Mouse (Mus musculus): ENCODE results near the gene Gm20518. TPM values are rescaled to one million over a fixed set of nuclear protein-coding genes. Genes with fewer than 3 reads are reported as not detected.

The Gm20518 gene
- polyA plus RNA-seq, 1 experiment from 2014 or later = 0.35 TPM

DNA sequence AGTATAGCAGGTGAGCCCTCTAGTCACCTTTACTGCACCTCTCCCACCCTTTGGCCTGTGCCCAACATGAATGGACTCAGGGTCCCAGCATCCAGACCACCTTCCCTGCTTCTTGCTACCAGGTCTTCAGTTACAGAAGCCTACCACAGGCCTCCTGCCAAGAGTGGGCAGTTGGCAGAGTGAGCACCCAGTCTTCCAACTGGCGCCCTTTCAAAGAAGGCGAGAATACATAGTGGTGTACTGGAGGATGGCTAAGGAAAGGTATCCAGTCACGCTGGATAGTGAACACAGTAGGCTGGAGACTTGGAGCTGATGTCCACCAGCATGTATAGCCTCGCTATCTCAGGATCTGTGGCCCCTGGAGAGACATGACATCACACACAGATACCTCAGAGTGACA, 97.4 kb downstream of the Gm20518 start:
- Histone ChIP-seq H3K36me3 (peaks cover 40% of the 10 kb centered on the region), H3K4me2 (no peak overlapping the region), H3K27me3 (replicated peaks) (peaks cover 42% of the 10 kb centered on the region), H3K4me3 (replicated peaks) (no peak overlapping the region), H3K4me1 (peaks cover 24% of the 10 kb centered on the region), H3K9ac (replicated peaks) (no peak overlapping the region), H3K27ac (replicated peaks) (no peak overlapping the region), H3K9me3 (replicated peaks) (no peaks in the 10 kb centered on the region)
- no peak for ATAC-seq (ENCODE audit: low FRiP score)
- 89% methylated on average over 4 of the region's 4 CpGs for WGBS

DNA sequence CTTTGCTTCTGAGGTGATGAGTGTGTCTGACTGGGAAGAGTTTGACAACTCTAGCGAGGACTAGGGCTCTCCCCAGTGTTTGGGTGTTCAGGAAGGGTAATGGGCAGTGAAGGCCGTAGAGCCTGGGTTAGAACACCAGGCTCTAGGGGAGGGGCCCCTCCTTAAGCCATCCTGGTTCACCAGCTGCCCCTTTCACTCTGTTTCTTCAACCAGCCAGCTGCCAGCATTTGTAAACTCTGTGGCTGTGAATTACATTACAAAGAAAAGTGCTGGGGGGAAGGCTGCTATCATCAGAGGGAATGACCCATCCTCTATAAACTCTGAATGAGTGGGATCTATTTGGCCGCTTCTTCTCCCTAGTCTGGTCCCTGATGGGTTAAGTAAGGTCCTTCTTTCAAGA, 98.7 kb downstream of the Gm20518 start:
- Histone ChIP-seq H3K4me2 (no peak overlapping the region), H3K9me3 (replicated peaks) (no peaks in the 10 kb centered on the region), H3K4me1 (peaks cover 12% of the 10 kb centered on the region), H3K4me3 (replicated peaks) (no peak overlapping the region), H3K36me3 (peaks cover 50% of the 10 kb centered on the region), H3K27ac (replicated peaks) (no peak overlapping the region), H3K27me3 (replicated peaks) (peaks cover 30% of the 10 kb centered on the region), H3K9ac (replicated peaks) (no peak overlapping the region)
- 59% methylated on average over 3 of the region's 3 CpGs for WGBS
- ATAC-seq (ENCODE audit: low FRiP score) = no peak

DNA sequence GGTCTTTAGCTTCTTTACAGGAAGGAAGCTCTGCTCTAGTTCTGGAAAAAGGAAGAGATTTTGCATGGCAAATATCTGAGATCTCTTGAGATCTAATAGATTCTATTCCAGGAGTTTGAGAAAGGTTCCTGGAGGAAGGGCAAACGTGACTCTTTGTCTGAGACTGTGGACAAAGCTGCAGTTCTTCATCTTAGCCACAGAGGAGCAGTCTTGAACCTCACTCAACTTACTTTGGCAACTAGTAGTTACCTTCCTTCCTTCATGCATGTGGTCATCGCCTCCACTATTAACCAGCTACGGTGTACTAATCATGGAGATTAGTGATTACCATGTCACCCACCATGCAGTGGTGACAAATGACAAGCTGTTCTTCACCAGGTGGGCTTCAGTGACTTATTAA, 106.1 kb downstream of the Gm20518 start:
- H3K36me3 ChIP-seq = peaks cover 70% of the 10 kb centered on the region
- ATAC-seq (ENCODE audit: low FRiP score) = no peak

More for the DNA sequence above, 106.1 kb downstream of the Gm20518 start:
- no peak overlapping the region for H3K27ac ChIP-seq (replicated peaks)
- H3K4me1 ChIP-seq = no peaks in the 10 kb centered on the region
- no peak overlapping the region for H3K4me3 ChIP-seq (replicated peaks)
- H3K27me3 ChIP-seq (replicated peaks) = no peaks in the 10 kb centered on the region
- no peaks in the 10 kb centered on the region for H3K9me3 ChIP-seq (replicated peaks)
- WGBS = 70% methylated on average over 3 of the region's 3 CpGs
- no peak overlapping the region for H3K9ac ChIP-seq (replicated peaks)
- no peak overlapping the region for H3K4me2 ChIP-seq

Other genes starting within 250 kb of the Gm20518 start
- gene Ccdc74a, start 245.2 kb downstream of the Gm20518 start, polyA plus RNA-seq (2015; fragmentation: Nextera tagmentation; extraction: Ambion mirVana) = 13.7 and 14.0 TPM in 2 replicates
- gene Med15, start 158.8 kb downstream of the Gm20518 start, polyA plus RNA-seq (2015; fragmentation: Nextera tagmentation; extraction: Ambion mirVana) = 46.1 and 47.3 TPM in 2 replicates
- 86.2 and 89.1 TPM in 2 replicates for gene Klhl22, start 132.1 kb downstream of the Gm20518 start, polyA plus RNA-seq (2015; fragmentation: Nextera tagmentation; extraction: Ambion mirVana)
- 2.7 and 3.8 TPM in 2 replicates for gene Scarf2, start 94.4 kb downstream of the Gm20518 start, polyA plus RNA-seq (2015; fragmentation: Nextera tagmentation; extraction: Ambion mirVana)
- 4.0 and 5.3 TPM in 2 replicates for gene B830017H08Rik, start 58.5 kb downstream of the Gm20518 start, polyA plus RNA-seq (2015; fragmentation: Nextera tagmentation; extraction: Ambion mirVana)
- gene Car15, start 53.3 kb downstream of the Gm20518 start, polyA plus RNA-seq (2015; fragmentation: Nextera tagmentation; extraction: Ambion mirVana) = 2.8 and 3.2 TPM in 2 replicates
- not detected in 2 replicates for gene Tssk1, start 2.6 kb upstream of the Gm20518 start, polyA plus RNA-seq (2015; fragmentation: Nextera tagmentation; extraction: Ambion mirVana)
- 97.7 and 99.0 TPM in 2 replicates for gene Dgcr2, start 6.9 kb upstream of the Gm20518 start, polyA plus RNA-seq (2015; fragmentation: Nextera tagmentation; extraction: Ambion mirVana)
- not detected in 2 replicates for gene Tssk2, start 7.0 kb upstream of the Gm20518 start, polyA plus RNA-seq (2015; fragmentation: Nextera tagmentation; extraction: Ambion mirVana)
- 40.7 and 42.5 TPM in 2 replicates for gene Ess2, start 19.7 kb upstream of the Gm20518 start, polyA plus RNA-seq (2015; fragmentation: Nextera tagmentation; extraction: Ambion mirVana)
- gene Gsc2, start 23.4 kb upstream of the Gm20518 start, polyA plus RNA-seq (2015; fragmentation: Nextera tagmentation; extraction: Ambion mirVana) = 0.15 TPM in 1 of 2 replicates, not detected in the other
- gene Slc25a1, start 36.5 kb upstream of the Gm20518 start, polyA plus RNA-seq (2015; fragmentation: Nextera tagmentation; extraction: Ambion mirVana) = 187 and 221 TPM in 2 replicates
- not detected in 2 replicates for gene Vpreb2, start 88.8 kb upstream of the Gm20518 start, polyA plus RNA-seq (2015; fragmentation: Nextera tagmentation; extraction: Ambion mirVana)
- gene Dgcr6, start 161.2 kb upstream of the Gm20518 start, polyA plus RNA-seq (2015; fragmentation: Nextera tagmentation; extraction: Ambion mirVana) = 148 and 162 TPM in 2 replicates
- 4.0 and 6.4 TPM in 2 replicates for gene Prodh, start 198.5 kb upstream of the Gm20518 start, polyA plus RNA-seq (2015; fragmentation: Nextera tagmentation; extraction: Ambion mirVana)
- 26.5 and 28.7 TPM in 2 replicates for gene Rtn4r, start 236.0 kb upstream of the Gm20518 start, polyA plus RNA-seq (2015; fragmentation: Nextera tagmentation; extraction: Ambion mirVana)